Mouse (Mus musculus): Measurements from ENCODE around the gene Rbms3.
A peak's percentile ranks its signal among the peaks of the same experiment; 100 is the strongest.

The Rbms3 gene

GRCm38 (mm10) chr9:117032690-117033089, 597.0 kb downstream of the Rbms3 start:
- DNase-seq, result no peak

DNA sequence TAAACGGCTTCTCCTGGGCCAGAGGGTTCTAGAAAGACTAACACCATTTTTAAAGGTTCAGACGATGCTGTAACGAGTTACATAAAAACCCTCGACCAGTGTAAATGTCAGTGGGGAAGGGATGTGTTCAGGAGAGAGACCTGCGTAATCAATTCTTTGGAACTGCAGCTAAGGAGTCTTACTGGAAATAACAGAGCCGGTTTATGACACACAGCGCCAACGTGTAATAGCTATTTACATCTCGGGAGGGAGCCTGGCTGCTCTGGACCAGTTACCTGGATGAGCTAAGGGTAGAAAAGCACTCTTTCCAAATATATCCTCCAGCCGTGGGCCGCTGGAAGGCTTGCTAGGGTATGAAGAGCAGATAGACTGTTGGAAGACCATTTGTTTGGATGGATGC, 598.5 kb downstream of the Rbms3 start:
- DNase-seq, result no peak

GRCm38 (mm10) chr9:117030837-117031236, 598.9 kb downstream of the Rbms3 start:
- peak; percentile 96 for DNase-seq

DNA sequence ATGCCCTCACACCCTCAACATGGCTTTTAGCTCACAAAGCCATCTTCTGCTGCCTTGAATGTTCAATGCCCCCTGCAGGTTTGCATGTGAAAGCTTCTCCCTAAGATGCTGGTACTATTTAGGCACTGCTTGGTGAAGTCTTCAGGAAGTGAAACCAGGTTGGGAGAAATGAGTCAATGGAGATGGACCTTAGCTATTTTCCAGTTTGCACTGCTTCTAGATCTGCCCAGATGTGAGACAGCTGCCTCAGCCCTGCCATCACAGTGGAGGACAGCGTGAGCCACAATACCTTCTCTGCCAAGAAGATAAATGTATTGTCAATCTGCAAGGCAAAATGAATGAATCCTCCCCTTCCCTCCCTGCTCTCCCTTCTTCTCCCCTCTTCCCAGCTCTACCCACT, 599.8 kb downstream of the Rbms3 start:
- DNase-seq, result no peak

DNA sequence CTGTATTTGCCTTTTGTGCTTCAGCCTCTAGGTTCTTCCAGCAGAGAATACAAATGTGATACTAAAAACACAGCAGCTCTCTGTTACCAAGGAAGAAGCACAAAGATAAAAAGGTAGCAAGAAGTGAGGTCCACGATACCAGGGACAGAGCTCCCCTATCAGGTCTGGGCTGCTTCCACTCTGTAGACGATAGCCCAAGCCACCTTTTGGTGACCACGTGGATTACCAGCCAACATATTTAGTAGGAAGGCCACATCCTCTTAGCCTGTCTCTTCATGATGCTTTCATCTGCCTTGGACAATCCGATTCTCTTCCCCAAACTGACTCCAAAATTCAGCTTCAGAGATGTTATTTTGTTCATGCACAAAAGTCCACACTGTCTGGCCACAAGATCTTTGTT, 601.1 kb downstream of the Rbms3 start:
- no peak for DNase-seq

DNA sequence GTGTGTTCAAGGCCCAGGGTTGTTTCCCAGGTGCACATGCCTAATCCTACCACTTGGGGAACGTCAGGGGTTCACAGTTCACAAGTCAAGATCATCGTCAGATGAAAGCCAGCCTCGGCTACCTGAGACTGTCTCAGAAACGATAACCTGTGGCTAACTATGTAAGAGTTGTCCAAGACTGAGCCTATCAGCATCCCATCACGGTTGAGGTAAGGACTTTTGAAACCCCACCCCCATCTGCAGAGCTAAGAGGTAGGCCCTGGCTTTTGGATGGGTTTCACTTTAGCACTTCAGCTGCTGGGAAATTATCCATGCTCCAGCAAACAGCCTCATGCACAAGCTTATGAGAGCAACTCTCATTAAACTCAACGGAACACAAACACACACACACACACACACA, 607.6 kb downstream of the Rbms3 start:
- DNase-seq, result no peak

DNA sequence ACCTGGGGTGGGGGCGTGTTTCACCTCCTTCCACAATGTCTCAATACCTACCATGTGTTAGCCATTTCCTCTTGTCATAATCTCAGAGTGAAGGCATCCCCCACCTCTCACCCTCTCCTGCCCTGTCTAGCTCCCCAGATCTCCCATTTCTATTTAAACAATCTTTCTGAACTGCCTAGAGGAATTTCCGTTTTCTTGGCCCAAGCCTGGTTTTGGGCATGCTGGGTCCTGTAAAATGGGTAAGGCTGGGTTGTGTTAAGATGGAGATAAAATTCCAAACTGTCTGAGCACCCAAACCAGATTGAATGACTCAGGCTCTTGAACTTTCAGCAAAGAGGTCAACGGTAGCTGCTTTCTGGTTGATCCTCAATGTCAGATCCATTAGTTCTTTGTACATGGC, 608.2 kb downstream of the Rbms3 start:
- DNase-seq, result no peak

- no peak for DNase-seq
These were observed 609.5 kb downstream of the Rbms3 start for GRCm38 (mm10) chr9:117020216-117020615.

DNA sequence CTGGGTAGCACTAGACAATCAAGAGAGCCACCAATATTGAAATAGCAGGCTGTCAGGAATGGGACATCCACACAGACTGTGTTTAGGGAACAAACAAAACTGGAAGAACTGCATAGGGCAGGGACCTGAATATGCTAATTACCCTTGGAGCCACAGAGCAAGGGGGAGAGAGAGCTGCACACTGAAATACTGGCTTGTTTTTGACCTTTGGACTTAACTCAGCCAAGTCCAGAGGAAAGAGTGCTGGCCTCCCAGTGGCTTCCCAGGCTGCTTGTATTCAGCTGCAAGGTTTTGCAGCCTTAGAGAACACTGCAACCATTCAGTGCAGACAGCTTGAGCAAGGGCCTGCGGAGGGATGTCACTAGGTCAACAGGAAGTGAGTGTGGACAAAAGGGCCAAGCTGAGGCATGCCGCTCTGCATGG, 611.0 kb downstream of the Rbms3 start:
- peak; percentile 26 to 65 for DNase-seq

- DNase-seq, result no peak
These were observed 611.4 kb downstream of the Rbms3 start for GRCm38 (mm10) chr9:117018301-117018700.

DNA sequence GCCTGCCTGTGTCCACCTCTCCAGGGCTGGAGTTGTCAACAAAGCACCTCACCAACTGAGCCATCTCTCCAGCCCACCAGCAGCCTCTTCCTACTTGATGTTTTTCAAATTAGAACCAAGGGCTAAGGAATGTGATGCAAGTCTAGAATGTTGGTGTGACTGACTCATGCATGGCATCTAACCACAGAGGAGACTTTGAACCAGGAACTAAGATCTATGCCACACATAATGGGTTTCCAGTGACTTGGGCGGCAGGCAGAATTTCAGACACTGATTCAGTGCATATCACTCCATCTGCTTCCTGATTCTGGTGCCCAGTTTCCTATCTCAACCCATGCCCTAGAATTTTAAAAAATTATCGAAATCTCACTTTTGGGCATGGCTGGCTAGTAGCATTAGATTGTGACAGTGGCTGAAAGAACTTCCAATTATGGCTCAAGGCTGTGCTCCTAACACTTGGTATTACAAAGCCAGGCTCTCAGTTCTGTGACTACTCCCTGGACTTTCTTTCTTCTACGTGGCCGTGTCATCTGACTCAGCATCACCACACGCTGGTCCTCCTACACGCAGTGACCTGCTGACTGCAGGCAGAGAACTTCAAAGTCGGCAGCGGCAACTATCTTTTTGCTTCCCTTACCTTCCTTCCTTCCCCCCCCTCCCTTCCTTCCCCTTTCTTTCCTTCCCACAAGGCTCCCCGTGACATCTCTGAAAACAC, 613.0 kb downstream of the Rbms3 start:
- DNase-seq, result no peak

DNA sequence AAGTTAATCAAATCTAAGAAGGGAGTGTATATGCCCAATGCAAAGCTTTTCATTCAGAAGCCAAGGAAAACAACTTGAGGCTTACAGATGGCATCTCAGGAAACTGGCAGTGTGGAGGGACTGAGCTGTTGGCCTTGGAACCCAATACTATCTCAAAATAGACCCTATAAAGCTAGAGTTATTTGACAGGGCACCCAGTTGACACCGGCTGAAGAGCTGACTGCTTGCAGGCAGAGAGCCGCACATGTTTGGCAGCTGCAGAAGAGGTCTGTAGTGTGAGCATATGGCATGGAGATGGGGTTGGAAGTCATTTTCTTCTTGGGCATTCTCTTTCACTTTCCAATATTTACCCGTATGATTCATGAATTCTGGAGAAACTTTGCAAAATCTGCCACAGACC, 616.3 kb downstream of the Rbms3 start:
- no peak for DNase-seq

DNA sequence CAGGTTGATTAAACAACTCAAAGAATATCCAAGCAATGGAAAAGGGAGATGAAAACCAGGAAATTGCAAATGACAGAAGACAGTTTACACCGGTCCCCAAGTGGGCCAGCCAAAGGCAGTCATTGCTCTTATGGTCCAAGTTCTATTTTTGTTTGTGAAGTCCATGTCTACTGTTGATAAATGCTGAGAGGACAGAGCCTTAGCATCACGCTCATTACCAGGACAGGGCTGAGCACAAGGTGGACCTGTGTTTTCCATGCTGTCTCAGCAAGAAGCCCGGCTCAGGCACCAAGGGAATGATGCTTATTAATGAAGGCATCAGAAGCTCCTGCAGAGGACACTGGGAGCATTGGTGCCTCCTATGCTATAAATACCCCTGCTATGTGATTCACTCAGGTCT, 618.9 kb downstream of the Rbms3 start:
- no peak for DNase-seq

- no peak for DNase-seq
These were observed 621.5 kb downstream of the Rbms3 start for GRCm38 (mm10) chr9:117008194-117008593.

DNA sequence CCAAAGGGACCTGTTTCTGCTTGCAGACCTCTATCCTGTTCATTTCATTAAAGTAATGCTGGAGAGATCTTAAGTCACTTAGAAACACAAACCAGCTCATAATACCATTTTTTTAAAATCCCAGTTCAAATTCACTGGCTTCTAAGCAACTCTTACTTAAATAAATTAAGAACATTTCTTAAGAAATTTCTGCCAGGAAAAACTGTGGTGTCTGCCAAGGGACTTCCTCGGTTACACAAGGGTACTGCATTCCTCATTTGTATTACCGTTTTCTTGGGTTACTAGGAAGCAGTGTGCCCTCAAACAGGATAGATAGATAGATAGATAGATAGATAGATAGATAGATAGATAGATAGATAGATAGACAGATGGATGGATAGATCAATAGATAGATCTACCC, 627.6 kb downstream of the Rbms3 start:
- DNase-seq, result no peak

- DNase-seq, result no peak
These were observed 630.5 kb downstream of the Rbms3 start for GRCm38 (mm10) chr9:116999186-116999585.

GRCm38 (mm10) chr9:116990321-116990720, 639.4 kb downstream of the Rbms3 start:
- no peak for DNase-seq

DNA sequence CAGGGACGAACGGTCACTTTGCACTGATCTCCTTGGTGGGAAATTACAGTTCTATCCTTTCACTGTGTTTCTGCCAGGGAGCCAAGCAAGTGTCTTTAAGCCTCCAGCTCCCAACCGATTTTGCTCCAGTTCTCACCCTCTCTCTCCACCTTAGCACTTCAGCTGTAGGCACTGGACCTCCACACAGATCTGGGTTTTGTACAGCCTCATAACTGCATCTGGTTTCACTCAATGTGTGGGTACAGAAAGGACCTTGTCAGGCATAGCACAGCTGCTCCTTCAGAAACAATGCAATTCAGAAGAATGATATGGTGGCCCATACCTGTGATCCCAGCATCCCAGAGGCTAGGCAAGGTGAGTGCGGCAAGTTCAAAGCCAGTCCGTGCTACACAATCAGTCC, 648.9 kb downstream of the Rbms3 start:
- DNase-seq, result no peak

- DNase-seq, result no peak
These were observed 652.3 kb downstream of the Rbms3 start for GRCm38 (mm10) chr9:116977428-116977827.

GRCm38 (mm10) chr9:116976575-116977408, 652.9 kb downstream of the Rbms3 start:
- no peak for DNase-seq

- no peak for DNase-seq
These were observed 654.4 kb downstream of the Rbms3 start for GRCm38 (mm10) chr9:116975269-116975668.

DNA sequence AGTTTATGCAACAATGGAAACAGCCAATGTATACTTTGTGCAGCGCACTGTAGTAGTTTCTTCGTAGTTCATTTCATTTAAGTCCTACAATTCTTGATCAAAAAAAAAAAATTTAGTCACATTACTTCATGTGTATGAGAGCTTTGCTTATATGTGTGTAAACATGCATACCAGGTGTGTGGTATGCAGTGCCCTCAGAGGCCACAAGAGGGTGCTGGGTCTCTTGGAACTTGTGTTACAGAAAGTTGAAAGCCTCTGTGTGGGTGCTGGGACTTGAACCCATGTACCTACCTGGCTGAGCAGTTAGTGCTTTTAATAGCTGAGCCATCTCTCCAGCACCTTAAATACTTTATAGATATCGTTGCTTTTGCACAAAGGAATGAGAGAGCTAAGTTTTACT, 655.6 kb downstream of the Rbms3 start:
- DNase-seq, result peak; percentile 24 to 38

- DNase-seq, result peak; percentile 35 to 52
These were observed 656.1 kb downstream of the Rbms3 start for GRCm38 (mm10) chr9:116973594-116973993.

DNA sequence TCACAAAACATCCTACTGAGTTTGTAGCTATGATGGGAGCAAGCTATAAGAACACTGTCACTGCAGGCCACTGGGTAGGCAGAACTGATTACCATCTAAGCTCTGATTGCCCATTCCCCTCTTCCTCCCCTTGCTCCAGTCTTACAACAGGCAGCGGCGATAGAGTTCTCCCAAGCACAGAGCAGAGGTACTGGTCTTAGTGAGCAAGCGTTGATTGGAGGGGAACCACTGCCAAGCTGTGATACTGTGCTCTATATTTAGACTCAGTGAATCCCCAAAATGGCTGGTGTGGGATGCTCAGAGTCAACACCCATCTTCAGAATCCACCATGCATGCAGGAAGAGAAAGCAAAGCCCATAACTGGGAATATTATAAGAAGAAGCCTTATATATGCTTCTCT, 662.4 kb downstream of the Rbms3 start:
- no peak for DNase-seq

Measured in kidney, postnatal 4 days (tissue).